Mouse (Mus musculus) thymus, adult 2 months (tissue): Measurements from ENCODE around the gene Emc7. TPM values are rescaled to one million over a fixed set of nuclear protein-coding genes. Genes with fewer than 3 reads are reported as not detected.
"Not testable (repeated sequence)": the region's sequence is repeated elsewhere in the genome, so short reads cannot be mapped to it uniquely, and the experiment has no call there.

Source experiments
- DNase-seq: peaks from one replicate; pipeline ENCODE4 v3.0.0; 2021
- H3K27ac ChIP-seq: fragments of 200-500 bp; 2 replicates; pipeline ENCODE4 v1.5.1; 2012; ENCODE audit warnings: low read length, control low read depth; ENCODE audit not compliant: control insufficient read depth, insufficient read depth
- H3K27me3 ChIP-seq: fragments of 200-500 bp; 2 replicates; pipeline ENCODE4 v1.6.1; 2012; ENCODE audit warnings: mild to moderate bottlenecking, low read length, moderate library complexity, mixed read lengths; ENCODE audit not compliant: control insufficient read depth, insufficient read depth
- H3K36me3 ChIP-seq: fragments of 200-500 bp; 2 replicates; pipeline ENCODE4 v1.6.1; 2012; ENCODE audit warnings: mild to moderate bottlenecking, low read length, moderate library complexity; ENCODE audit not compliant: control insufficient read depth, insufficient read depth
- H3K4me1 ChIP-seq: fragments of 200-500 bp; replicated peaks from 2 replicates; pipeline ENCODE4 v1.6.1; 2012; ENCODE audit warnings: low read length; ENCODE audit not compliant: control insufficient read depth, insufficient read depth
- H3K4me3 ChIP-seq: fragments of 200-500 bp; 2 replicates; pipeline ENCODE4 v1.5.1; 2012; ENCODE audit warnings: mild to moderate bottlenecking, low read length, control low read depth, moderate library complexity; ENCODE audit not compliant: control insufficient read depth, insufficient read depth
- CTCF ChIP-seq: fragments of 200-500 bp; IDR thresholded peaks from 2 replicates; pipeline ENCODE4 v1.5.1; 2012; ENCODE audit warnings: mild to moderate bottlenecking, control low read depth, low read length, moderate library complexity, borderline replicate concordance; ENCODE audit not compliant: control insufficient read depth, poor library complexity, insufficient read depth; ENCODE audit errors: extremely low read depth
- POLR2A ChIP-seq: fragments of 200-500 bp; IDR thresholded peaks from 2 replicates; pipeline ENCODE4 v1.6.1; 2012; ENCODE audit warnings: mild to moderate bottlenecking, low read length, control low read depth, moderate library complexity; ENCODE audit not compliant: control insufficient read depth, poor library complexity, insufficient read depth; ENCODE audit errors: extremely low read depth
- WGBS: fragments of 180-500 bp; shearing (Covaris S2); methylation state at CpG from one replicate; pipeline ENCODE4 v1.1.7; 2018; 5-methylcytosine and 5-hydroxymethylcytosine counted together
- polyA plus RNA-seq: library from polyadenylated mRNA; depleted of rRNA; stranded (reverse); fragments of >200 nt; gene quantifications from 2 replicates; pipeline ENCODE4 v1.2.3, GENCODE M21; 2012

The Emc7 gene
- polyA plus RNA-seq, 1 experiment: 6.3 TPM

DNA sequence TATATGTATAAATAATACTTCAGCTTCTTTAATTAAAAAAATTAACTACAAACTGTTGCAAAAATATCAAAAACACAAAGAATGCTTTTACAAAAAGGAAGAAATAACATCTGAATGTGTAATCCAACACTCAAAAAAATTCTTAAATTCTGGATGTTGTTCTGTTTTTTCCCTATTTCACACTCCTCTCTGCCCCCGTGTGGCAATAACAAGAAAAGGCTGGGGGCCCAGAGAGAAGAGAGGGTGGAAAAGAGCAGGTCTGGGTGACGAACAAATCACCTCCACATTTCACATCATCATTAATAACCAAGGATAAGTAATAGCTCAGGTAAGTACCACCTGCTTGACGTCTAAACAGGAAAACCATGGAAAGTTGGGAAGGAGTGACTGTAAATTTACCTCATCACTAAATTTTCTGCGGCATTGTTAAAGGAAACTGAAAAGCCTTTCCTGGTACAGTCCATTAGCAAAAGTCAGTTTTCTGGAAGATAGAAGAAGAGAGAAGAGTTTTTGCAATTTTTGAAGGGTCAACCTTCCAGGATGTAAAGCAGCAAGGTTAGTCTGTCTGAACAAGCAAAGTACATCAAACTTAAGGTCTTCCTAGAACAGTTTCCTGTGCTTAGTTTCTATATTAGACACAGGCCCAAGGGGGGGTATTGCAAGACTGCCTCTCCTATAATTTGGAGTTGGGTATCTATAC lies 5.0 kb upstream of the Emc7 start:
- Histone ChIP-seq H3K4me1 (no peaks in the 10 kb centered on the region), H3K4me3 (no peak overlapping the region), H3K27me3 (no peaks in the 10 kb centered on the region), H3K27ac (no peak overlapping the region), H3K36me3 (no peaks in the 10 kb centered on the region)
- 36% methylated on average over 4 of the region's 4 CpGs for WGBS
- TF ChIP-seq POLR2A: no peak
- TF ChIP-seq CTCF: no peak
- DNase-seq: peak; percentile 31

- DNase-seq, H3K27ac ChIP-seq, H3K27me3 ChIP-seq, H3K4me1 ChIP-seq, H3K4me3 ChIP-seq, H3K36me3 ChIP-seq: not testable (repeated sequence)
Measured at GRCm38 (mm10) chr2:112452513-112452912, 2.3 kb upstream of the Emc7 start.

GRCm38 (mm10) chr2:112454125-112454861 lies 504 bp upstream of the Emc7 start:
- Histone ChIP-seq H3K27ac (peak overlapping the region; percentile 52; the same call in 1 of the 2 replicates), H3K27me3 (no peaks in the 10 kb centered on the region), H3K36me3 (no peaks in the 10 kb centered on the region), H3K4me3 (peak overlapping the region; percentile 99), H3K4me1 (no peaks in the 10 kb centered on the region)
- WGBS: 32% methylated on average over 17 of the region's 17 CpGs
- TF ChIP-seq CTCF: no peak
- no peak for DNase-seq

GRCm38 (mm10) chr2:112460557-112460956 lies 5.8 kb downstream of the Emc7 start:
- no peak overlapping the region for H3K27ac ChIP-seq
- H3K4me1 ChIP-seq: no peaks in the 10 kb centered on the region
- DNase-seq: no peak
- no peaks in the 10 kb centered on the region for H3K27me3 ChIP-seq
- peaks cover 30% of the 10 kb centered on the region for H3K36me3 ChIP-seq
- H3K4me3 ChIP-seq: no peak overlapping the region
- WGBS: 97% methylated on average over 3 of the region's 3 CpGs
- TF ChIP-seq CTCF (no peak), POLR2A (no peak)

GRCm38 (mm10) chr2:112469542-112469941 lies 14.7 kb downstream of the Emc7 start:
- peaks cover 40% of the 10 kb centered on the region for H3K36me3 ChIP-seq
- no peak for DNase-seq
- no peak overlapping the region for H3K4me3 ChIP-seq
- no peak overlapping the region for H3K27ac ChIP-seq
- TF ChIP-seq POLR2A (no peak), CTCF (no peak)
- H3K27me3 ChIP-seq: no peaks in the 10 kb centered on the region
- H3K4me1 ChIP-seq: no peaks in the 10 kb centered on the region

GRCm38 (mm10) chr2:112470961-112471381 lies 16.2 kb downstream of the Emc7 start:
- WGBS: 93% methylated on average over 5 of the region's 5 CpGs

More at GRCm38 (mm10) chr2:112470961-112471381, 16.2 kb downstream of the Emc7 start:
- TF ChIP-seq POLR2A (no peak), CTCF (no peak)
- no peak overlapping the region for H3K4me3 ChIP-seq
- H3K4me1 ChIP-seq: no peaks in the 10 kb centered on the region
- no peaks in the 10 kb centered on the region for H3K27me3 ChIP-seq
- H3K27ac ChIP-seq: no peak overlapping the region
- no peak for DNase-seq
- H3K36me3 ChIP-seq: peaks cover 31% of the 10 kb centered on the region
